ENCODE assay signal across 9 mouse cellular contexts in the genomic region with DNA sequence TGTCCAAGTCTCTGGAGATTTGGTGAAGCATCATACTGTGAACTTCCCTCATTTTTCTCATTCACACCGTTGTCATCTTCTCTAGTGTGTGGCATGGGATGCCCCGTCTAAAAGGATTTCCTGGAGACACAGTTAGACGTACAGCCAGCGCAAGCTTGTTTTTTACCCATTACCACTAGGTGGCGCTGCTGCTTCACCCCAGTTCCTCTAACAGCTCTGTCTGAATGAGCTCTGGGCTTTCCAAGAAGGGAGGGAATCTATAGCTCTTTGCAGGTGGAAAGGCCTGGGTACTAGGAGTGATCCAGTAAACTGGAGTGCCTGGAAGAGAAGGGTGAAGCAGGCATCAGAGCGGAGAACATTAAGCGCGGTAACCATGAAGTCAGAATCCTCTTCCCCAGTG. TPM values are rescaled to one million over a fixed set of nuclear protein-coding genes. Genes with fewer than 3 reads are reported as not detected.
DNase-seq lines count a peak whose midpoint lies in the region; ATAC-seq and TF ChIP-seq lines count a peak whose summit lies in the region.
"Had no signal": no experiment of that assay in that cellular context is flagged by ENCODE, and none has a peak within 500 bp of the region (broad histone marks: within the 10 kb centered on the region; RNA-seq: fewer than 3 reads in every experiment).

No protein-coding gene starts in this region.

- CTCF ChIA-PET in Patski (lab: Charles Lee) = interaction anchor here (1.2 to 2.3 kb wide), 7 partner anchors 10 to 184 kb away, joined by 3 to 24 read pairs (median 8); no protein-coding TSS in a partner anchor

- DNase-seq in Patski (ENCODE audit: low read depth, low spot score) = no peak
- DNase-seq in hindbrain, embryonic 14.5 days (ENCODE audit: low spot score) = peak; percentile 96
- DNase-seq in left cerebral cortex, postnatal 10 days (ENCODE audit: extremely low spot score in 1 of 2, low spot score in 2 of 2) = peak; percentile 80 to 85
- DNase-seq in midbrain, embryonic 11.5 days (ENCODE audit: low spot score, missing footprints) = peak; percentile 98
- DNase-seq in right cerebral cortex, postnatal 4 days = peak; percentile 87

- no peaks in the 10 kb centered on the region for H3K27me3 ChIP-seq in Patski
- H3K27me3 ChIP-seq in forebrain, embryonic 16.5 days (replicated peaks; ENCODE audit: control insufficient read depth, insufficient read depth, low read length) = no peaks in the 10 kb centered on the region
- H3K27me3 ChIP-seq in hindbrain, embryonic 14.5 days (ENCODE audit: control insufficient read depth, insufficient read depth, low read length) = no peaks in the 10 kb centered on the region
- no peaks in the 10 kb centered on the region for H3K27me3 ChIP-seq in midbrain, embryonic 11.5 days (ENCODE audit: control insufficient read depth, insufficient read depth, low read length)

- H3K36me3 ChIP-seq in forebrain, embryonic 16.5 days (ENCODE audit: control insufficient read depth, insufficient read depth) = peaks cover 5% of the 10 kb centered on the region
- H3K36me3 ChIP-seq in hindbrain, embryonic 14.5 days (replicated peaks; ENCODE audit: control insufficient read depth, insufficient read depth) = peaks cover 36% of the 10 kb centered on the region
- peaks cover 13% of the 10 kb centered on the region for H3K36me3 ChIP-seq in midbrain, embryonic 11.5 days (ENCODE audit: control insufficient read depth, insufficient read depth, low read length)

- no peak overlapping the region for H3K9ac ChIP-seq in forebrain, embryonic 16.5 days (replicated peaks; ENCODE audit: low read depth, low read length)
- no peak overlapping the region for H3K9ac ChIP-seq in hindbrain, embryonic 14.5 days
- no peak overlapping the region for H3K9ac ChIP-seq in midbrain, embryonic 11.5 days (ENCODE audit: low read length)

- H3K4me2 ChIP-seq in forebrain, embryonic 16.5 days (ENCODE audit: low read length) = no peak overlapping the region
- H3K4me2 ChIP-seq in hindbrain, embryonic 14.5 days (replicated peaks) = no peak overlapping the region
- no peak overlapping the region for H3K4me2 ChIP-seq in midbrain, embryonic 11.5 days

- WGBS in forebrain, embryonic 16.5 days = 27% methylated on average over 8 of the region's 8 CpGs
- WGBS in hindbrain, embryonic 14.5 days = 25% methylated on average over 8 of the region's 8 CpGs
- 22% methylated on average over 8 of the region's 8 CpGs for WGBS in midbrain, embryonic 11.5 days

- ATAC-seq in Patski = peak; percentile 23
- ATAC-seq in cerebellum, adult (ENCODE audit: insufficient number of reproducible peaks, low FRiP score, low TSS enrichment) = peak; percentile 56; the same call in 1 of the 2 replicates
- peak; percentile 81 for ATAC-seq in forebrain, embryonic 16.5 days
- peak; percentile 84 for ATAC-seq in hindbrain, embryonic 14.5 days (ENCODE audit: low FRiP score)
- ATAC-seq in midbrain, embryonic 11.5 days (ENCODE audit: low FRiP score) = peak; percentile 57; the same call in 1 of the 2 replicates
- ATAC-seq in activated CD4-positive, CD25-positive, alpha-beta regulatory T cell, adult 4 months = no peak

- in situ Hi-C loops in Patski (cut with MboI; ENCODE audit: low pct_unique_long_range_greater_than_20kb) = loop anchor here (25.0 kb wide), 1 partner anchor 475 kb away; a partner anchor contains a TSS

- no peaks in the 10 kb centered on the region for H3K9me3 ChIP-seq in forebrain, embryonic 16.5 days (ENCODE audit: control insufficient read depth, low read length)
- no peaks in the 10 kb centered on the region for H3K9me3 ChIP-seq in hindbrain, embryonic 14.5 days (ENCODE audit: control insufficient read depth, low read length)
- no peaks in the 10 kb centered on the region for H3K9me3 ChIP-seq in midbrain, embryonic 11.5 days (ENCODE audit: control insufficient read depth, low read length)

- peak; percentile 84 for TF ChIP-seq CTCF in Patski (IDR thresholded peaks at IDR 0.05)

- POLR2A ChIA-PET in Patski (lab: Charles Lee) = interaction anchor here (0.5 to 0.6 kb wide), 2 partner anchors 468 to 814 kb away, joined by 3 to 4 read pairs; no protein-coding TSS in a partner anchor

- intact Hi-C loops in left cerebral cortex, postnatal 10 days (cut with DNase I) = loop anchor here (2.0 kb wide), 1 partner anchor 183 kb away; no protein-coding TSS in a partner anchor

- no peak overlapping the region for H3K4me3 ChIP-seq in forebrain, embryonic 16.5 days (replicated peaks; ENCODE audit: low read length)
- H3K4me3 ChIP-seq in hindbrain, embryonic 14.5 days (replicated peaks; ENCODE audit: low read length) = no peak overlapping the region
- no peak overlapping the region for H3K4me3 ChIP-seq in midbrain, embryonic 11.5 days (ENCODE audit: low read depth, low read length)
- H3K4me3 ChIP-seq: myocyte had no signal

- no peaks in the 10 kb centered on the region for H3K4me1 ChIP-seq in forebrain, embryonic 16.5 days (replicated peaks; ENCODE audit: control insufficient read depth, insufficient read depth, low read length)
- no peaks in the 10 kb centered on the region for H3K4me1 ChIP-seq in hindbrain, embryonic 14.5 days (replicated peaks; ENCODE audit: control insufficient read depth, insufficient read depth, low read length)
- H3K4me1 ChIP-seq in midbrain, embryonic 11.5 days (ENCODE audit: control insufficient read depth, insufficient read depth, low read length) = no peaks in the 10 kb centered on the region

- no peak overlapping the region for H3K27ac ChIP-seq in forebrain, embryonic 16.5 days (ENCODE audit: low read length)
- no peak overlapping the region for H3K27ac ChIP-seq in hindbrain, embryonic 14.5 days
- H3K27ac ChIP-seq in midbrain, embryonic 11.5 days (ENCODE audit: low read depth, low read length) = no peak overlapping the region

RNA-seq across cellular contexts. Expression of a gene that starts 20.9 kb away (rescaled TPM):
- polyA plus RNA-seq in Patski (2021) = 35.9 TPM
- 177 and 186 TPM in 2 replicates for polyA plus RNA-seq in forebrain, embryonic 16.5 days (2015; fragmentation: Nextera tagmentation; extraction: Ambion mirVana)
- polyA plus RNA-seq in hindbrain, embryonic 14.5 days (2014; fragmentation: Nextera tagmentation; extraction: Ambion mirVana) = 196 and 207 TPM in 2 replicates
- total RNA-seq in left cerebral cortex, postnatal 10 days (2021) = 10 to 100 TPM; 86.5 to 93.9 TPM
- 152 and 162 TPM in 2 replicates for polyA plus RNA-seq in midbrain, embryonic 11.5 days (2014; fragmentation: Nextera tagmentation; extraction: Ambion mirVana)
- 10 to 100 TPM; 11.7 to 13.4 TPM for polyA plus RNA-seq in activated CD4-positive, CD25-positive, alpha-beta regulatory T cell, adult 4 months (2017; shearing (Covaris generic))

RNA-seq across cellular contexts. Expression of a gene that starts 33.6 kb away (rescaled TPM):
- 26.3 TPM for polyA plus RNA-seq in Patski (2021)
- polyA plus RNA-seq in forebrain, embryonic 16.5 days (2015; fragmentation: Nextera tagmentation; extraction: Ambion mirVana) = 99.6 and 128 TPM in 2 replicates
- 178 and 206 TPM in 2 replicates for polyA plus RNA-seq in hindbrain, embryonic 14.5 days (2014; fragmentation: Nextera tagmentation; extraction: Ambion mirVana)
- total RNA-seq in left cerebral cortex, postnatal 10 days (2021) = 100 to 1,000 TPM; 654 to 692 TPM
- polyA plus RNA-seq in midbrain, embryonic 11.5 days (2014; fragmentation: Nextera tagmentation; extraction: Ambion mirVana) = 59.1 and 65.4 TPM in 2 replicates
- 10 to 100 TPM; 47.7 to 60.0 TPM for polyA plus RNA-seq in activated CD4-positive, CD25-positive, alpha-beta regulatory T cell, adult 4 months (2017; shearing (Covaris generic))
